Mouse (Mus musculus): ENCODE results near the gene Prkag1.

Gene Prkag1

DNA sequence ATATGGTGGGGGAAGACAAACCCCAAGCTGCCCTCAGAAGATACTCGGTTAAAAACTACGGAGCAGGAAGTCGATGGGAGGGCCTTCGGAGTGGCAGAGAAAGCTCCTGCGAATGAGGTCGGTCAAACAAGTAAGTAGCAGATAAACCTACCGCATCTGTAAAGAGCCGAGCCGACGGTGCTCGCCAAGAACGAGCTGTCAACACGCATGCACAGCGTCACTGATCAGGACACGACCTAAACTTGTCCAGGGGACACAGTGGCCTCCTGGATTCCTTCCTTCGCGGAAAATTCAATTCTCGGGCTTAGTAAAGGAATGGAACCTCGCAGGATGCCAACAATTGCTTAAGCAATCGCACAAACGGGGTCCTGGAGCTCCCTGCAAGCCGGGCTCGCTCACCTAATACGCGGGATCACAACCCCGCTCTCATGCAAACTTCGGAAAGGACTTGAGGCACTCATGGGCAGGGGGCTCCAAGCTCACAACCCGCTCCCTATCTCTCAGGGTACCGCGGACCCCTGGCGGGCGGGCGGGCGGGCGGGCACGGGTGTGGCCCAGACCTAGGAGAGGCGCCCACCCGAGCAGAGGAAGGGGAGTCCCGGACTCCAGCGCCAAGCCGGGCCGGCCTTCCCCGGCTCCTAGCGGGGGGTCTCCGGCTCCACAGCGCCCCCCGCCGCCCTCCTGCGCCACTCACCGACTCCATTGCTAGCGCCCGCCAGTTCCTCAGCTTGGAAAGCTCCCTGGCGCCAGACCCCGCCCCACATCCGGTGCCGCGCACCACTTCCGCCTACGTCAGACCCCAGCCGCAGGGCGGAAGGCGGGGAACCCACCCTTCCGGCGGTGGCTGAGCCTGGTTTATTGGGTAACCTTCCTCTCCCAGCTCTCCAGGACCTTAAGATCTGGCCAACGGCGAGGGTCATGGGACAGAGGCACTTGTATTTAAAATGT, at the start of gene Prkag1:
Gene Prkag1, minus strand, starts transcription at position 786 of the 948 bp plus-strand sequence.
- peak; percentile 75 for DNase-seq (ENCODE audit: low spot score)

DNA sequence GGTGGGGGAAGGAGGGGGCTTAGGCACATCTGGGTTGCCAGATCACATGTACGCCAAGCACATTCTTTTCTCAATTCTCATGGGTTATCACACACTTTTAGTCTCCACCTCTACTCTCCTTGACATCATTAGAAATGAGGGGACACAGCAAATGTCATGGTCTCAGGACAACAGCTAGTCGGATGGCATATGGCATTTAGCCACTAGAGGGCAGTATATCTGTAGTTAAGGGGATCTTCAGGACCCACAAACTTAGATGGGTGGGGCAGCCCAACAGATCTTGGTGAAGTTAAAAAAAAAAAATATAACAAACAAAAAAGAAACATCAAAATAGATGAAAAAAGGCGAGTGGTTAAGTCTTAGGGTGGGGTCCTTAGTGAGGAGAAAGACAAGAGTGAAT, 46.0 kb upstream of the Prkag1 start:
- peak; percentile 73 for DNase-seq (ENCODE audit: low spot score)

DNA sequence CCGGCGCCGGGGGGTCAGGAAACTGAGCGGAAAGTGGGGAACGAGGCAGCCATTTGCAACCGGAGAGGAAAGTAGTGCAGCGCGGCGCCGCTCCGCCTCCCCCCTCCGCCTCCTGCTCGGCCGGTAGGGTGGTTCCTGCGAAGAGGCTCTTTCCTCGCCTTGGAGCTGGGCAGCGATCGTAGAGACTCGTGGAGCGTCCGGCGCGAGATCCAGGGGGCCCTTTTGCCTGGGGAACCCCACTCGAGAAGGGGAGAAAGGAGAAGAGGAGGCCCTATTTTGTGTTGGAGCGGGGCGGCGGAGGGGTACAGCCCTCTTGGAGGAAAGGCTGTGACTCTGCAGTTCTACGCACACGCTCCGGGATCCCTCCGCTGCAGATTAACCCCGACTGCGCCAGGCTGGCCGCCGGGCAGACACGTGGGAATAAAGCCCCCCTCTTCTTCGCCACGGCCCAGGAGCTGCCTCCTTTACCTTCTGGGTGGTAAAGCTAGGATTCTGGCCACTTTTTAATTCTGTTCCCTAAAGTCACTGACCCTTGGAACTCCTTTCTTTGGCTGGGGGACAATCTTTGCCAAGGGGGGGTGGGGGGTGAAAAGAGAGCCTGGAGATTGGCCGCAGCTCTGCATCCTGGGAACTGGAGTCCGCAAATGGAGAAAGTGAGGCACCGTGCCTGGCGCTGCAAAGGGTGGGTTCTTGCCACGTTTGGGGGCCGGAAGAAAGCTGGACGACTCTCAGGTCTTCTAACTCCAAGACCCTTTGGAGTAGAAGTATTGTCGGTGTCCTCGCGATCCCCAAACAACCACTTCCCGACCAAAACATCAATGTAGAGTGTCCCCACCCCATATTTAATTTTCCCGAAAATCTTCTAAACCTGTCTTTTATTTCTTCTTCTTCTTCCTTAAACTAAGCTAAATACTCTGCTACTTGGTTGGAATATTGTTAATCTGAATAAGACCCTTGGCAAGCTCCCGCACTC, 40.9 kb upstream of the Prkag1 start:
- DNase-seq (ENCODE audit: low spot score) = peak; percentile 87

DNA sequence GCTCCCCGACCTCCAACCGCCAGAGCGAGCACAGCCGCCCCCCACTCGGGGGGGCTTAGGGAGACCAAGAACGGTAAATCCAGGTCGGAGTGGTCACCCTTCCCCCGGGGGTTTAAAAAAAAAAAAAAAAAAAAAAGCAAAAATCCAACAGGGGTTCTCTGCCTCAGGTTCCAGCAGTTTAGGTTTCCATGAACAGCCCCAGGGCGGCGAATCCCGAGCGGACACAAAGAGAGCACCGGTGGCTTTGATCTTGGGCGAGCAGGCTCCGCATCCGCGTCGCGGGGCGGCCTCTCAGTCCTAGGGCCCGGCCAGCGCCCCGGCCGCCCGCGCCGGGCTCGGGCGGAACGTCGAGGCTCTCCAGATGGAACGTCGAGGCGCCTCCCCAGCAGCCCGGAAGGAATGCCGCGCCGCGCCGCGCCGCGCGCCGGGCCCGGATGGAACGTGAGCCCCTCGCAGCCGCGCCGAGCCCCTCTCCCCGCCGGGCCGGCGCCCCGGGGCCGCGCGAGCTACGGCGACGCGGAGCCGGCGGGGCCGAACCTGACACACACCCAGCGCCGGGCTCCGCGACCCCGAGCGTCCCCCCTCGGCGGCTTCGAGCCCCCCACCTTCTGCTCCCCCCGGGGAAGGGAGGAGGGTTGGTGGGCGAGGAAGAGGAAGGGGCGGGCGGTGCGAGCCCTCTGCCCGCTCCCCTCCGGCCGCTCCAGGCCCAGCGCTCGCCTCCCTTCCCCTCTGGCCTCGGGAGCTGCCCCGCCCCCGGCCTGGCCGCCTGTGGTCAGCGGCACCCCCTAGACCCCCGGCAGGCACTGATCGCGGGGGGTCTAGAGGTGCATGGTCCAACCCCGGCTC, 40.0 kb upstream of the Prkag1 start, which contains the start of gene Kmt2d:
Gene Kmt2d, minus strand, starts transcription at position 135 of the 846 bp plus-strand sequence.
- DNase-seq (ENCODE audit: low spot score) = no peak

DNA sequence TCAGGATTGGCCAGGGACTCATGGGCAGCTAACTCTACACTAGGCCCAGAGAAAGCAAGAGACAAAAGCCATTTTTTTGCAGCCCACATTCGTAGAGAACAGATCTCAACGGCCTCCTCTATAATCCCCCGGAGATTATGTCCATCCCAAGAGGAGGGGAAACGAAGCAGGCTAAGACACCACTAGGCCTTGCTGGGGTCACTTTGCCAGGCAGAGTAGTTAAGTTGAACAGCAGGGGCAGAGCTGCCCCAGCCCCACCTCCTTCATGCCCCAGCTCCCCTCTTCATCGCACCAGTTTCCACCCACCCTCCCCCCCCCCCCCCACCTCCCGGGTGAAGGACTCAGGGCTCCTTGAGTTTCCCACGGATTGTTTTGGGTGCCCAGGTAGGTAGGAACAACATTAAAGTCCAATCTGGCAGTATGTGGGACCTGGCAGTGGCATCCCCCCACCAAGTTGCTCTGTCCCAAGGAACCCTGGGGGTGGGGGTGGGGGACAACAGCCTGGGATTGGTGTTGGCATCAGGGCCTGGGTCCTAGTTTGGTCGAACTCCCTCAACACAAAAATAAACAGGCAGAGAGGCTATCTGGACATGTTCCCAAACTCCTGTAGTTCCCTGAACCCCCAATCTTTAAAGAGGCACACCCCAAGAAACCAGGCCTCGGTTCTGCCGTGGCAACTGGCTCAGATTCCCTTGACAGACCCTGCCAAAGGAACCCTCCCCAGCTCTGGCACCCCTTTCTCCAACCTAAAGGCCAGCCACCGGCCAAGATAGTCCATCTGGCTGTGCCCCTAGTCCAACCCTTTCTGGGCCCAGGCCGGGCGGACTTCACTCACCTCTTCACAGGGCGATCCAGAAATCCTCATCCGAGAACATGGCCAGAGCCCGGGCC, 39.1 kb upstream of the Prkag1 start:
- DNase-seq (ENCODE audit: low spot score) = no peak

DNA sequence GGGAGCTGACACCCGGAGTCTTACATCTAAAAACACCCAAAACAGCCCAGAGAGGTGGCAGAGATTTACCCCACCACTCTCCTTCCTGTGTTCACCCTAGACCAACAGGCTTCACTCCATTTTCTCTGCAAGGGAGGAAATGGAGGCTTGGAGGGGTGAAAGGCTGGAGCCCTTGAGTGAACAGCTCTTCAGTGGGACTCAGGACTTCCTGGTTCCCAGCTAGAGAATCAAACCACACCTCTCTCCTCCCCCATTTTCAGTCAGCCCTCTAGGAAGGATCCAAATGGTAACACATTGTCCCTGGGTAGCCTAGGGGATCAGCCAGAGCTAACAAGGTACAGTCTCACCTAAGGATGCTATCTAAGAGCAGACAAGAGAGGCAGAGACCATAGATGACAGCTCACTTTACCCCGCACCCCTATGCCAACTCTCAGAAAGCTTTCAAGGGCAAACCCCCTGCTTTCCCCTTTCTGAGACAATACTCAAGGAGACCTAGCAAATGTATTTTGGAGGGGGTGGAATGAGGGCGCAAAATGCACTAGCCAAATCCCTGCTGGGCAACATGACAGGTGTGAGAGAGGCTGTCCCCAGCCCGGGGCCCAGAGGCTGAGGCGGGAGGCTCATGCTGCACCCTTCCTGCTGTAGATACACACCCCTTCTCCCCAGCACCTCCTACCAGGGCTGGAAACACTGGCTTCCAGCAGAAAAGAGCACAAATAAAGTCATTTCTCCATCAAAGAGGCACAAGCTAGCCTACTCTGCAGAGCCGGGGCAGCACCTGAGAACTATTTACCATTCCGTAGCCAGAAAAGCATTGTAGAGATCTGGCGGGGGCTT, 38.2 kb upstream of the Prkag1 start:
- DNase-seq (ENCODE audit: low spot score) = no peak

DNA sequence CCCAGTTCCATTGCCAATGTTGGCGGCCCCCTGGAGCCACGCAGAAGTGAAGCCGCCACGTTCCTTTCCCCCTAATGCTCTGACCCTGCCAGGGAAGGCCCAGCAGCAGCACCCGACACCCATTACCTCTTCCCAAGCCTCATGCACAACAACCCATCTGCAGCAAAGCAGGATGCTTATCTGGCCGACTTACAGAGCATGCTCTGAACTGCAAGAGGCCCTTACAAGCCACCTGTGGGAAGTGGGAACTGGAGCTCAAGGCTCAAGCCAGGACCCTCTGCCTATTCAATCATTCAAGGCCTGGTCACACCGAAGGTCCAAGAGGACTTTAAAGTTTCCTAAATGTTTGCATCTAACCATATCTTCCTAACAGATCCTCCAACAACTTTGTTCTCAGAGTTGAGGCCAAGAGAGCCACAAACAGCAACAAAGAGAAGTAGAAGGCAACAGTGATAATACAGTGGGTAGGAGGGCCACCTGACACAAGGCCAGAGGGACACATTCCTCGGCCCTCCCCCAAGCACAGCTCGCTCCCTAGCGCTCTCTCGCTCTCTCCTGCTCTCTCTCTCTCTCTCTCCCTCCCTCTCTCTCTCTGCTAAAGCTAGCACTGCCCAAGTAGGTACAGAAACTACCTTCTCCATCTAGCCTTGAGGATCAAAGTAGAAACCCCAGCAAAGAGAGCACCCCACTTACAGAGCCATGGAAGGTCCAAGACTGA, 37.2 kb upstream of the Prkag1 start:
- DNase-seq (ENCODE audit: low spot score) = no peak

DNA sequence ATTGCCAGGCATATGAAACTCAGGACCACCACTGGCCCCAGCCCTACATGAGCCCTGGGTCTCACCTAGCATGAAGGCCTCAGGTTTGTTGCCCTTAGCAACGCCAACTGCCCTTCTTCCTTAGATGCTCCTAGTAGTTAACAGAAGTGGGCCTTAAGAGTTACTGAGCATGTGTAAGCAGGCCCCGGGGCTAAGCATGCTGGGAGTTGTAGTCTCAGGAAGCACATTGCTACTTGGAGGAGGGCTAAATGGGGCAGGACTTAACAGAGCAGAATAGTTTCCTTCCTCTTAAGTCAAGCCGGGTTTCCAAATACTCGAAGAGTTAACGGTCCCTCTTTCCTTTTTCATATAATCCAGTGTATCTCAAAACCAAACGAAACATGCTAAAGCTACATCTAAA, 36.0 kb upstream of the Prkag1 start:
- no peak for DNase-seq (ENCODE audit: low spot score)

DNA sequence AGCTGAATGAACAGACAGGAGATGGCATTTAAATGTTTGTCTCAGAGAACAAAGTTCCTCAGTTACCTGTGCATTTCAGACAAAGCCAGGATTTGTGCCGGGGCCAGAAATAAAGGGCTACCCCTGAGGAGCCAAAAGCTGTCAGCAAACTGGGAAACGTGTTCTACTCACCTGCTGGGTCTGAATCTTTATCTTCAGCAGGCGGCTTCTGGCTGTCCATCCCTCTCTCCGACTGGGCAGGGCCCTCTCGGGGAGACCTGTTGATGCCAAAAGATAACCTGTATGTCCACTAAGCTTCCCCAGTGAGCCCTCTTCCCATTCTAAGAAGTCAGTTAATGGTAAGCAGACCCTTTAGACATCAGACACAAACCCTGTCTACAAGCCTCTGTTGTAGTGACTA, 35.2 kb upstream of the Prkag1 start:
- no peak for DNase-seq (ENCODE audit: low spot score)

DNA sequence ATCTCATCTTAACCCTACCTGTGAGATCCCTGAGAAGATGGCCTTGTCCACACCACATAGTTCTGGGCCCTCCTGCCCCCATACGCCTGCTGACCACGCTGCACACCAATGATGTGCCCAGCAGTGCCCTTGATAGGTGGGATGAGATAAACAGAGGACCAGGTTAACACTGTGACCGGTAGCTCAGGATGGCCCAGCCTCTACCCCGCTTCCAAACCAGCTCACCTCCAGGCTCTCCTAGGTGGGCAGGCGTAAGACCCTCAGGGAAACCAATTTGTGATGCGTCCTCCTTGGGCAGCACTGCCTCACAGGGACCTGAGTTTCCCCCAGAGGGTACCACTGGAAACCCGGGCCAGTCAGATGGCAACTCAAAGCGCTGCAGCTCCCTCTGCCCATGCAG, 34.5 kb upstream of the Prkag1 start:
- DNase-seq (ENCODE audit: low spot score) = no peak

DNA sequence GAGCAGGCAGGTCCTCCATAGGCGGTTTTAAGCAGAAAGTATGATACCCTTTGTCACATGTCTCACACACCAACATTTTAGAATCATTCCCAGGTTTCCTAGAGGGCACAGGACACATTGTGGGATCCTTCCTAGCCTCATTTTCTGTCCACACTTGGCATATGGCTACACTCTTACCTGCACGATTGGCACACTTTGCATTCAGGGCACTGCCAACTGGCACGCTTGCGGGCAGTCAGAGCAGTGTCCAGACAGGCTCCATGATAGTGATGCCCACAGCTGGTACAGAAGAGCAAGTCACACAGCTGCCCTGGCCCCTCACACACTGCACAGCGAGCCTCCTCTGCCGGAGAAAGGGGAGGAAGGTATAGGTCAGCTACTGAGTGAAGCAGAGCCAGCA, 33.6 kb upstream of the Prkag1 start:
- DNase-seq (ENCODE audit: low spot score) = no peak

DNA sequence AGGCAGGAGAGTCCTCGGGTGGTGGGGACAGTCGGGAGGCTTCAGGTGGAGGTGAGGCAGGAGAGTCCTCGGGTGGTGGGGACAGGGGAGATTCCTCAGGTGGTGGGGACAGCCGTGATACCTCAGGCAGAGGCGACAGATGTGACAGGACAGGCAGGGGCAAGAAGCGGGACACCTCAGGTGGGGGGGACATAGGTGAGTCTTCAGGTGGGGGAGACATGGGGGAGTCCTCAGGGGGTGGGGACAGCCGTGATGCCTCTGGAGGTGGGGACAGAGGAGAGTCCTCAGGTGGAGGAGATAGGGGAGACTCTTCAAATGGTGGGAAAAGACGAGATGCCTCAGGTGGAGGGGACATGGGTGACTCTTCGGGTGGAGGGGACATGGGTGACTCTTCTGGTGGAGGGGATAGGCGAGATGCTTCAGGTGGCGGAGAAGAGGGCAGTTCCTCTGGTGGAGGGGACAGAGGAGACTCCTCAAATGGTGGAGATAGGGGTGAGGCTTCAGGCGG, 32.2 kb upstream of the Prkag1 start:
- DNase-seq (ENCODE audit: low spot score) = no peak

DNA sequence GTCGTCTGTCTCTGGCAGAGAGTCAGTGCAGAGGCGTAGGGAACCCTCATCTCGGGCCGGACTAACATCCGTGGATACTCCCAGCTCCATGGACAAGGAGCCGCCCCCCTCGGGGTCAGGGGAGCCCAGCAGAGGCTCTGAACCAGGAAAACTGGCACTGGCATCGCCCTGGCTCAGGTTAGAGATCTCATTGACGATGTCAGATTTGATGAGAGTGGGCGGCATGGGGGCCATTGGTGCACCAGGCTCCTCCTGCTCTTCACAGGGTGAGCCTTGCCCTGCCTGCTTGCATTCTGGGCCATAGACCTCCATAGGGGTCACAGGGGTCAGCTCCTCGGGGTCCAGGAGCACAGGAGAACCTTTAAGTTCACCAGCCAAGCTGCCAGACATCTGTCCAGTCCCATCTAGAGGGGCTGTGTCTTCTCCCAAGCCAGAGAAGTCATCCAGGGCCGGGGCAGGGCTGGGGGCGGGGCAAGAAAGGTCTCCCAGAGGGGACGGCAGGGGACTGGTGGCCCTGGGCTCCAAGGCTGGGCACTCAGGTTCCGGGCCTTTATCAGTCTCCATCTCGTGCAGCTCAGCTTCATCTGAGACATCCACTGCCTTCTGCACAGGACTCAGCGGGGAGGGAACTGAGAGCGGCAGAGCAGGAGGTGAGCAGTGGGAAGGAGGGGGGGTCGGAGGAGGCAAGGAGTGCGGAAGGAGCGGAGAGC, 30.5 kb upstream of the Prkag1 start:
- no peak for DNase-seq (ENCODE audit: low spot score)

DNA sequence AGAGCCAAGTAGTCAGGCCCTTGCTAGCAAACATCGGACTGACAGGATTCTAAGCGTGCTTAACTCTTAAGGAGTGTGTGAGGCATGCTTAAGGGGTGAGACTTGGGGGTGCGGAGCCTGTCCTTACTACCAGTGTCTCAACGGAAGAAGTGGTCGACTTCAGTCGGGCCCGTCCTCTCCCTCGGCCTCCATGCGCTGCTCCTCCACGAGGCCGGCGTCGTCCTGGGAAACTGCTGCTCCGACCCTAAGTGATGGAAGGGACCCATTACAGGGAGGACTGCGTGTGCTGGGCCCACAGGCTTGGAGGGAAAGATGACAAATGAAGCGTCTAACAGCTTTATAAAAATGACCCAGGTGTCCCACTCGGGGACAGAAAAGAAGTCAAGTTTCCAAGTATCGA, 29.6 kb upstream of the Prkag1 start:
- no peak for DNase-seq (ENCODE audit: low spot score)

DNA sequence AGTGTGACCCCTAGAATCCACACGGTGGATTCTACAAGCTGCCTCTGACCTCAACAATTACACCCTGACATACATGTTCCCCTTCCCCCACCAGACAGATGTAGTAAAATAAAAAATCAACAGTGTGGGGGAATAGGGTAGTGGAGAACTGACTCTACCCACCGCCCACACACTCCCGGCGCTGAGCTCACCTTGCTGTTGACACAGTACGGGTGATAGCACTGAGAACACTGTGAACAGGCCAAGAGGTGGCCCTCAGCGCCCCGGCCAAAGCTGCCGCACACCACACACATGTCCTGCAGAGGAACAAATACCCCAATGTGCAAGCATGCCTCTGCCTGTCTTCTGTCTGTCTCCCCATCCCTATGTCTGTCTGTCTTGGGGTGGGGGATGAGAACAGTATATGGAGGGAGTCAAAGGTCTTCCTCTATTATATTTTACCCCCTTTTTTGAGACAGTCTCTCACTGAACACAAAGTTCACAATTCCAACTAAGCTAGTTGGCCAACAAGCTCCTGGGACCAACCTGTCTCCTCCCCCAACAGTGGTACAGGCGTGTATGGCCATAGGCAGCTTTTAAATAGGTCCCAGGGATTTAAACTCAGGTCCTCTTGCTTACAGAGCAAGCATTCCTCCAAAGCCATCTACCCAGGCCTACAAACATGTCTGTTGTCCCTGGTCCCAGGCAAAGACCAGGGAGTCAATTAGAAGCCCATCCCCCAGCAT, 28.2 kb upstream of the Prkag1 start:
- DNase-seq (ENCODE audit: low spot score) = no peak

DNA sequence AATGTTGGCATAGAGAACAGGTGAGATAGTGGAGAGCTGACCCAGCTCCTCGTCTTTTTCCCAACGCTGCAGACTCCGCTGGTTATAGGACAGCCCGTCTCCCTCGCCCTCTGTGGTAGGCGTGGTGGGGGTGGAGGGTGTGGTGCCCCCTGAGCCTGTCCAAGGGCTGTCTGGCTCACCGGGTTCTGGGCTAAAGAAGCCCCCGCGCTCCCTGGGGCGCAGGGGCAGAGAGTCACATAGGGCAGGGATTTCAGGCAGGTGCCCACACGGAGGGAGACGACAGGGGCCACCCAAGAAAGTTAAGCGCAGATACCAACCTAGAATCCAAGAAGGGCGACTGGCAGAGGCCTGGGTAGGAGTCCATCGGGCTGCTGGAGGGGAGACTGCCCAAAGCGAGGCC, 22.9 kb upstream of the Prkag1 start:
- no peak for DNase-seq (ENCODE audit: low spot score)

DNA sequence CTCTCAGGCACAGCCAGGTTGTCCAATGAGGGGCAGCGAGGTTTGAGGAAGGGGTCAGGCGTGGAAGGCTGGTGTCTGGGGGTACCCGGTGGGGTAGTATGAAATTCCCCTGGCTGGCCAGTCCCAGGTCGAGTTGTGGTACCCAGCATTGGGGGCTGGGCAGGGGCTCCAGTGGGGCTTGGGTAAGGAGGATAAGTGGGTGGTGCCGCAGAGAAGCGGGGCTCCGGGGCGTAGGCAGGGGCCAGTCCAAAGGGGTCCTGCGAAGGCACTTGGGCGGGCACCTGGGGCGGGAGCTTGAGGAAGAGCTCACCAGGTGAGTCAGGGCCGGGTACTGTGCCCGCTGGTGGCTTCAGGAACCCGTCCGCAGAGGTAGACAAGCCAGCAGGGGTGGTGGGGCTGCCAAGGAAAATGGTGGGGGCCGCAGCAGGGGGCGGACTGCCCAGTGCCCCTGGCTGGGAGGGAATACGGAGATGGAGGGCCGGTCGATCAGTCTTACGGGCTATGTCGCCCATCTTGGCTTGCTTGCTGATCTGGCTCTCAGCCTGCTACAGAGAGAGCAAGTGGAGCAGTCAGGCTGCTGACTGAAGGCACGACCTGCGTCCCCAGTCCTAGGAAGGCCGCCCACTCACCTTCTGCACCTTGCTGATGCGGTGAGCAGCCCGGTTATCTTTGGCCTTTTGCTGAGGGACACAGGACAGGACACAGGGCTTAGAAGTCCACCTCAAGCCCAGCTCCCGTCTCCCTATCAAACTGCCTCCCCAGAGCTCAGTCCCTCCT, 22.0 kb upstream of the Prkag1 start:
- DNase-seq (ENCODE audit: low spot score) = no peak

All from layer of hippocampus, adult 9-10 months (tissue).